Mouse (Mus musculus) activated CD4-positive, CD25-positive, alpha-beta regulatory T cell (primary cell): Measurements from ENCODE around the gene Serinc5. TPM values are rescaled to one million over a fixed set of nuclear protein-coding genes. Genes with fewer than 3 reads are reported as not detected.

Source experiments
- polyA plus RNA-seq, 2 experiments: library from polyadenylated mRNA; unstranded; fragments of 100-300 nt; shearing (Covaris generic); gene quantifications; one replicate each; pipeline ENCODE4 v1.2.1; 2017

The Serinc5 gene
- 10 to 100 TPM; 11.3 to 22.0 TPM for polyA plus RNA-seq

GRCm38 (mm10) chr13:92610311-92611221 is at the start of gene Serinc5:
Gene Serinc5 (plus strand): TSS chr13:92611091.

DNA sequence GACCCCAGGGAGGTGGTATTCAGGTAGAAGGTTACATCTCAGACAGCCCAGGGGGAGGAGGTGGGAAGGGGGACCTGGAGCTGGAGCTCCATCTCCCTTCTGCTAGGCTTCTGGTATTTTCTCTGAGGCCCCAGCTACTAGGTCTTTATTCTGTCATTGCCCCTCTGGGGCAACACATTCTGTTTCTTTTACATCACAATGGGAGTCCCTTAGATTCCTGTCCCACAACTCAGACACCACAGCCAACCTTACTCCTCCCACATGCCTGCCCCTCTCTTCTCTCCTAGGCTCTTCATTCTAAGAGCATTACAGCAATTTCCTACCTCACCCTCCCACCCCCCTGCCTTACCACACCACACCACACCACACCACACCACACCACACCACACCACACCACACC is 34.8 kb upstream of the Serinc5 start, which contains the start of gene Spz1:
Gene Spz1, minus strand, starts transcription at position 101 of the 400 bp plus-strand sequence.

Other genes starting within 250 kb of the Serinc5 start
- under 1 TPM in 1 of 2 experiments, not detected in 1; 0.06 TPM for gene Ankrd34b, start 185.2 kb upstream of the Serinc5 start, polyA plus RNA-seq
- gene Fam151b, start 127.1 kb upstream of the Serinc5 start, polyA plus RNA-seq = 1 to 10 TPM; 4.8 to 5.7 TPM
- gene Zfyve16, start 80.2 kb upstream of the Serinc5 start, polyA plus RNA-seq = 1 to 10 TPM; 6.5 to 7.8 TPM
- not detected for gene Spz1, start 34.9 kb upstream of the Serinc5 start, polyA plus RNA-seq
- gene Thbs4, start 183.7 kb downstream of the Serinc5 start, polyA plus RNA-seq = not detected
- gene Mtx3, start 233.7 kb downstream of the Serinc5 start, polyA plus RNA-seq = 1 to 10 TPM; 1.7 TPM